Mouse (Mus musculus) heart, adult 18-20 months (tissue): ENCODE measurements around the gene Ddx39b. TPM values are rescaled to one million over a fixed set of nuclear protein-coding genes. Genes with fewer than 3 reads are reported as not detected.

Experiments
- microRNA-seq, 2 experiments: library from miRNA; unstranded; fragments of <30 nt; microRNA quantifications; one replicate each; pipeline ENCODE4 v1.2.0; 2022
- total RNA-seq, 2 experiments: library from RNA; stranded (reverse); gene quantifications; 2 replicates each; pipeline ENCODE4 v1.2.3; 2021

The Ddx39b gene
- total RNA-seq, 2 experiments from 2014 or later = 77.3 to 83.1 TPM

Small RNAs within 50 kb of the gene (microRNA-seq; reads per million reads assigned to microRNA genes)
- gene Mir6973a = 0 reads per million in 2 experiments
- gene Mir6974 = 0.27 to 0.38 reads per million in 2 experiments
- 0.38 to 1.1 reads per million in 2 experiments for gene Mir6975
- 0 reads per million in 2 experiments for gene Mir8094

Other genes with a start within 250 kb of the Ddx39b start
- gene Vars, start 240.8 kb upstream of the Ddx39b start, total RNA-seq = 10 to 100 TPM; 32.4 to 35.1 TPM
- gene Vwa7, start 225.2 kb upstream of the Ddx39b start, total RNA-seq = 10 to 100 TPM; 13.1 to 14.1 TPM
- not detected for gene Sapcd1, start 213.7 kb upstream of the Ddx39b start, total RNA-seq
- gene Msh5, start 195.0 kb upstream of the Ddx39b start, total RNA-seq = not detected
- gene Clic1, start 191.8 kb upstream of the Ddx39b start, total RNA-seq = 10 to 100 TPM; 30.4 to 32.4 TPM
- 10 to 100 TPM; 14.0 to 19.8 TPM for gene Ddah2, start 182.7 kb upstream of the Ddx39b start, total RNA-seq
- gene Ly6g6c, start 176.4 kb upstream of the Ddx39b start, total RNA-seq = not detected
- under 1 TPM; 0.31 to 0.87 TPM for gene Mpig6b, start 175.6 kb upstream of the Ddx39b start, total RNA-seq
- not detected for gene Ly6g6e, start 164.8 kb upstream of the Ddx39b start, total RNA-seq
- gene Ly6g6d, start 163.7 kb upstream of the Ddx39b start, total RNA-seq = under 1 TPM in 1 of 2 experiments, not detected in 1; 0.57 TPM
- not detected for gene Ly6g6f, start 156.1 kb upstream of the Ddx39b start, total RNA-seq
- gene Abhd16a, start 152.5 kb upstream of the Ddx39b start, total RNA-seq = 10 to 100 TPM; 55.1 to 59.5 TPM
- not detected for gene Ly6g5c, start 133.5 kb upstream of the Ddx39b start, total RNA-seq
- gene Ly6g5b, start 126.3 kb upstream of the Ddx39b start, total RNA-seq = not detected
- gene Gpank1, start 120.3 kb upstream of the Ddx39b start, total RNA-seq = 10 to 100 TPM in 1 of 2 experiments, 1 to 10 TPM in 1; 7.3 to 10.5 TPM
- 100 to 1,000 TPM; 149 to 150 TPM for gene Csnk2b, start 119.7 kb upstream of the Ddx39b start, total RNA-seq
- gene D17H6S53E, start 115.4 kb upstream of the Ddx39b start, total RNA-seq = 10 to 100 TPM; 25.3 to 28.5 TPM
- not detected for gene Apom, start 109.7 kb upstream of the Ddx39b start, total RNA-seq
- 100 to 1,000 TPM; 242 to 244 TPM for gene Bag6, start 106.6 kb upstream of the Ddx39b start, total RNA-seq
- 100 to 1,000 TPM; 125 to 144 TPM for gene Prrc2a, start 76.8 kb upstream of the Ddx39b start, total RNA-seq
- gene Aif1, start 65.7 kb upstream of the Ddx39b start, total RNA-seq = 1 to 10 TPM; 3.7 to 4.8 TPM
- 1 to 10 TPM; 2.0 to 3.3 TPM for gene Lst1, start 53.3 kb upstream of the Ddx39b start, total RNA-seq
- gene Ltb, start 47.3 kb upstream of the Ddx39b start, total RNA-seq = 10 to 100 TPM in 1 of 2 experiments, 1 to 10 TPM in 1; 1.5 to 12.1 TPM
- under 1 TPM; 0.25 to 0.28 TPM for gene Tnf, start 39.7 kb upstream of the Ddx39b start, total RNA-seq
- gene Lta, start 36.4 kb upstream of the Ddx39b start, total RNA-seq = 1 to 10 TPM in 1 of 2 experiments, not detected in 1; 1.0 TPM
- not detected for gene Gm16181, start 20.9 kb upstream of the Ddx39b start, total RNA-seq
- gene Atp6v1g2, start 8.1 kb upstream of the Ddx39b start, total RNA-seq = 1 to 10 TPM; 2.1 to 2.3 TPM
- gene Nfkbil1, start 6.0 kb upstream of the Ddx39b start, total RNA-seq = 1 to 10 TPM; 8.2 to 8.3 TPM
- gene H2-D1, start 21.0 kb downstream of the Ddx39b start, total RNA-seq = 100 to 1,000 TPM; 164 to 263 TPM
- gene H2-Q1, start 78.7 kb downstream of the Ddx39b start, total RNA-seq = 1 to 10 TPM; 2.6 to 3.9 TPM
- 1 to 10 TPM; 1.7 TPM for gene H2-Q2, start 100.5 kb downstream of the Ddx39b start, total RNA-seq
- 10 to 100 TPM; 18.7 to 54.0 TPM for gene H2-Q4, start 137.9 kb downstream of the Ddx39b start, total RNA-seq
- gene H2-Q6, start 183.1 kb downstream of the Ddx39b start, total RNA-seq = 10 to 100 TPM in 1 of 2 experiments, 1 to 10 TPM in 1; 6.8 to 30.2 TPM
- 10 to 100 TPM in 1 of 2 experiments, 1 to 10 TPM in 1; 7.4 to 21.5 TPM for gene H2-Q7, start 197.4 kb downstream of the Ddx39b start, total RNA-seq
- 1 to 10 TPM in 1 of 2 experiments, under 1 TPM in 1; 0.62 to 2.2 TPM for gene H2-Q10, start 228.3 kb downstream of the Ddx39b start, total RNA-seq